Mouse (Mus musculus): ENCODE data around the gene Krt33a. TPM values are rescaled to one million over a fixed set of nuclear protein-coding genes. Genes with fewer than 3 reads are reported as not detected.

Krt33a gene
- polyA plus RNA-seq, 1 experiment from 2014 or later, result not detected

DNA sequence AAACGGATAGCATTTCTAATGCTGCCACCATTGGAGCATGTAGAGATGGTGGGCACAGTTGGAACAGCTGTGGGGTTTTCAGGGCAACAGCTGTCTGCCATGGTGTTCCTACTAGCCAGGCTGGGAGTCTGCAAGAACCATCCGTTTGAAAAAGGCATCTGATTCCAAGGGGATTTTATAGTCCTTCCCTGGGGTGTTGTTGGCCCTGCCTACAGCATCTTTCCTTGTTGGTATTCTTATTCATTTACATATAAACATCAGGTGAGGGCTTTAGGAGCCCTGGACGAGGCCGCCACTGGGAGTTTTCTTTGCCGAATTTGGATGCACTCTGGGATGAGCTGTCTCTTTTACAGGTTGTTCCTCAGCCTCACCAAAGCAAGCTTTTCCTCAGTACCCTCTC is 37.1 kb downstream of the Krt33a start, which contains the start of gene Krtap29-1:
Gene Krtap29-1 (minus strand): TSS at position 101 of the 400 bp plus-strand sequence.
- Histone ChIP-seq H3K9me3 (replicated peaks; ENCODE audit: control insufficient read depth, low read length) (no peaks in the 10 kb centered on the region), H3K27ac (ENCODE audit: low read depth, low read length) (no peak within 1 kb of the TSS), H3K4me1 (ENCODE audit: control insufficient read depth, insufficient read depth, low read length) (no peaks in the 10 kb centered on the region), H3K4me3 (ENCODE audit: low read depth, low read length) (no peak within 1 kb of the TSS), H3K9ac (ENCODE audit: low read length) (no peak within 1 kb of the TSS), H3K36me3 (ENCODE audit: control insufficient read depth, insufficient read depth, low read length) (no peaks in the 10 kb centered on the region), H3K27me3 (replicated peaks; ENCODE audit: control insufficient read depth, insufficient read depth, low read length) (no peaks in the 10 kb centered on the region), H3K4me2 (ENCODE audit: low read length) (no peak within 1 kb of the TSS)
- no peak for ATAC-seq
- 77% methylated on average over 5 of the region's 5 CpGs for WGBS
- no peak for DNase-seq (ENCODE audit: low spot score)

DNA sequence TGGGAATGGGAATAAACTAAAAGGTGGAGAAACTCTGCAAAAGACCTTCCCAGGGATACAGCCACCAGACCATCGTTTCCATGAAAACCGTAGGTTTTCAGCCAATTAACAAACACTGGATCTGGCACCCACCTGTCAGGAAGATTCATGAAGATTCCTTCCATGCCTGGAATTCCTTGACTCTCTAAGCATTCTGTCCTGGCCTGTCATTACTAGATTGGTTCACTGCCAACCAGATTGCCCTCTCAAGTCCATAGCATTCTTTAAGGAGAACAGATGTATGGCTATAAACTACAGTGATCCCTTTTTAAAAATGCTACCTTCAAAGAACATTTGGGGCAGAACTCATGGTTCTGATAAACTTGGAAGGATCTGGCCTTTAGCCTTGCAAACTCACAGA is 50.1 kb downstream of the Krt33a start:
- H3K9ac ChIP-seq (ENCODE audit: low read length), result no peak overlapping the region
- H3K4me3 ChIP-seq (ENCODE audit: low read depth, low read length), result no peak overlapping the region
- no peaks in the 10 kb centered on the region for H3K36me3 ChIP-seq (ENCODE audit: control insufficient read depth, insufficient read depth, low read length)
- DNase-seq (ENCODE audit: low spot score), result no peak
- no peaks in the 10 kb centered on the region for H3K27me3 ChIP-seq (replicated peaks; ENCODE audit: control insufficient read depth, insufficient read depth, low read length)
- WGBS, result 78% methylated on average over 2 of the region's 2 CpGs
- no peak overlapping the region for H3K27ac ChIP-seq (ENCODE audit: low read depth, low read length)
- ATAC-seq, result no peak
- no peaks in the 10 kb centered on the region for H3K4me1 ChIP-seq (ENCODE audit: control insufficient read depth, insufficient read depth, low read length)
- H3K4me2 ChIP-seq (ENCODE audit: low read length), result no peak overlapping the region
- H3K9me3 ChIP-seq (replicated peaks; ENCODE audit: control insufficient read depth, low read length), result no peaks in the 10 kb centered on the region

DNA sequence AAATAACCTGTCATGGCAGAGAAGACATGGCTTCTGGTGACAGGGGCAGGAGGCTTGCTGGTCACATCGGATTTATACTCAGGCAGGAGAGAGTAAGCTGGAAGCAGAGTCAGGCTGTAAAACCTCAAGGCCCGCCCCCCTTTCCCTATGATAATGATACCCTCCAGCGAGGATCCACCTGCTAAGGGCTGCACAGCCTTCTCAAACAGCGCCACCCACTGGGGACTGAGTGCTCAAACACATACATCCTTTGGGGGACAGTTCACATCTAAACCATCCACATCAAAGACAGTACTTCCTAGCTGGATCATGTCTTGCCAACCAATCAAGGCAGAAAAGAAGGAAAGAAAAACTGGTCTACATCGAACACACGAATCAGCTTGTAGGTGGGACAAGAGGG is 51.8 kb downstream of the Krt33a start:
- Histone ChIP-seq H3K4me2 (ENCODE audit: low read length) (no peak overlapping the region), H3K4me1 (ENCODE audit: control insufficient read depth, insufficient read depth, low read length) (no peaks in the 10 kb centered on the region), H3K36me3 (ENCODE audit: control insufficient read depth, insufficient read depth, low read length) (no peaks in the 10 kb centered on the region), H3K4me3 (ENCODE audit: low read depth, low read length) (no peak overlapping the region), H3K9me3 (replicated peaks; ENCODE audit: control insufficient read depth, low read length) (no peaks in the 10 kb centered on the region), H3K27me3 (replicated peaks; ENCODE audit: control insufficient read depth, insufficient read depth, low read length) (no peaks in the 10 kb centered on the region), H3K9ac (ENCODE audit: low read length) (no peak overlapping the region), H3K27ac (ENCODE audit: low read depth, low read length) (no peak overlapping the region)
- DNase-seq (ENCODE audit: low spot score), result no peak
- 47% methylated on average over 6 of the region's 6 CpGs for WGBS
- no peak for ATAC-seq

Other genes starting within 250 kb of the Krt33a start
- gene Gm11595, start 243.3 kb downstream of the Krt33a start, polyA plus RNA-seq (2014; fragmentation: Nextera tagmentation; extraction: Ambion mirVana), result not detected in 2 replicates
- not detected in 2 replicates for gene Krtap4-8, start 235.5 kb downstream of the Krt33a start, polyA plus RNA-seq (2014; fragmentation: Nextera tagmentation; extraction: Ambion mirVana)
- gene Krtap4-9, start 231.0 kb downstream of the Krt33a start, polyA plus RNA-seq (2014; fragmentation: Nextera tagmentation; extraction: Ambion mirVana), result not detected in 2 replicates
- gene Gm11596, start 222.7 kb downstream of the Krt33a start, polyA plus RNA-seq (2014; fragmentation: Nextera tagmentation; extraction: Ambion mirVana), result not detected in 2 replicates
- not detected in 2 replicates for gene Gm11569, start 217.3 kb downstream of the Krt33a start, polyA plus RNA-seq (2014; fragmentation: Nextera tagmentation; extraction: Ambion mirVana)
- not detected in 2 replicates for gene Gm11554, start 211.8 kb downstream of the Krt33a start, polyA plus RNA-seq (2014; fragmentation: Nextera tagmentation; extraction: Ambion mirVana)
- not detected in 2 replicates for gene Krtap4-13, start 206.3 kb downstream of the Krt33a start, polyA plus RNA-seq (2014; fragmentation: Nextera tagmentation; extraction: Ambion mirVana)
- gene Gm11564, start 200.5 kb downstream of the Krt33a start, polyA plus RNA-seq (2014; fragmentation: Nextera tagmentation; extraction: Ambion mirVana), result not detected in 2 replicates
- not detected in 2 replicates for gene 2300003K06Rik, start 178.1 kb downstream of the Krt33a start, polyA plus RNA-seq (2014; fragmentation: Nextera tagmentation; extraction: Ambion mirVana)
- gene Krtap4-16, start 164.6 kb downstream of the Krt33a start, polyA plus RNA-seq (2014; fragmentation: Nextera tagmentation; extraction: Ambion mirVana), result not detected in 2 replicates
- gene Gm11568, start 158.3 kb downstream of the Krt33a start, polyA plus RNA-seq (2014; fragmentation: Nextera tagmentation; extraction: Ambion mirVana), result not detected in 2 replicates
- gene Gm11559, start 151.7 kb downstream of the Krt33a start, polyA plus RNA-seq (2014; fragmentation: Nextera tagmentation; extraction: Ambion mirVana), result not detected in 2 replicates
- not detected in 2 replicates for gene Krtap9-1, start 142.8 kb downstream of the Krt33a start, polyA plus RNA-seq (2014; fragmentation: Nextera tagmentation; extraction: Ambion mirVana)
- not detected in 2 replicates for gene Gm11567, start 137.0 kb downstream of the Krt33a start, polyA plus RNA-seq (2014; fragmentation: Nextera tagmentation; extraction: Ambion mirVana)
- gene Krtap31-1, start 108.3 kb downstream of the Krt33a start, polyA plus RNA-seq (2014; fragmentation: Nextera tagmentation; extraction: Ambion mirVana), result not detected in 2 replicates
- gene Gm11565, start 101.5 kb downstream of the Krt33a start, polyA plus RNA-seq (2014; fragmentation: Nextera tagmentation; extraction: Ambion mirVana), result not detected in 2 replicates
- gene Krtap31-2, start 79.9 kb downstream of the Krt33a start, polyA plus RNA-seq (2014; fragmentation: Nextera tagmentation; extraction: Ambion mirVana), result not detected in 2 replicates
- not detected in 2 replicates for gene Krtap9-5, start 67.7 kb downstream of the Krt33a start, polyA plus RNA-seq (2014; fragmentation: Nextera tagmentation; extraction: Ambion mirVana)
- not detected in 2 replicates for gene Krtap29-1, start 37.2 kb downstream of the Krt33a start, polyA plus RNA-seq (2014; fragmentation: Nextera tagmentation; extraction: Ambion mirVana)
- gene Krtap16-1, start 29.6 kb downstream of the Krt33a start, polyA plus RNA-seq (2014; fragmentation: Nextera tagmentation; extraction: Ambion mirVana), result 0.09 TPM in 1 of 2 replicates, not detected in the other
- 0.30 TPM in 1 of 2 replicates, not detected in the other for gene Krtap17-1, start 22.2 kb downstream of the Krt33a start, polyA plus RNA-seq (2014; fragmentation: Nextera tagmentation; extraction: Ambion mirVana)
- gene Krt33b, start 13.7 kb upstream of the Krt33a start, polyA plus RNA-seq (2014; fragmentation: Nextera tagmentation; extraction: Ambion mirVana), result not detected in 2 replicates
- gene Krt34, start 25.3 kb upstream of the Krt33a start, polyA plus RNA-seq (2014; fragmentation: Nextera tagmentation; extraction: Ambion mirVana), result not detected in 2 replicates
- gene Krt31, start 34.3 kb upstream of the Krt33a start, polyA plus RNA-seq (2014; fragmentation: Nextera tagmentation; extraction: Ambion mirVana), result not detected in 2 replicates
- gene Krt32, start 72.0 kb upstream of the Krt33a start, polyA plus RNA-seq (2014; fragmentation: Nextera tagmentation; extraction: Ambion mirVana), result not detected in 2 replicates
- gene Krt35, start 80.0 kb upstream of the Krt33a start, polyA plus RNA-seq (2014; fragmentation: Nextera tagmentation; extraction: Ambion mirVana), result not detected in 2 replicates
- not detected in 2 replicates for gene Krt36, start 89.4 kb upstream of the Krt33a start, polyA plus RNA-seq (2014; fragmentation: Nextera tagmentation; extraction: Ambion mirVana)
- not detected in 2 replicates for gene Krt13, start 105.4 kb upstream of the Krt33a start, polyA plus RNA-seq (2014; fragmentation: Nextera tagmentation; extraction: Ambion mirVana)
- gene Krt15, start 119.7 kb upstream of the Krt33a start, polyA plus RNA-seq (2014; fragmentation: Nextera tagmentation; extraction: Ambion mirVana), result 0.17 and 0.22 TPM in 2 replicates
- 0.22 and 1.2 TPM in 2 replicates for gene Krt19, start 132.5 kb upstream of the Krt33a start, polyA plus RNA-seq (2014; fragmentation: Nextera tagmentation; extraction: Ambion mirVana)
- not detected in 2 replicates for gene Krt9, start 177.0 kb upstream of the Krt33a start, polyA plus RNA-seq (2014; fragmentation: Nextera tagmentation; extraction: Ambion mirVana)
- 0.20 TPM in 1 of 2 replicates, not detected in the other for gene Krt14, start 191.3 kb upstream of the Krt33a start, polyA plus RNA-seq (2014; fragmentation: Nextera tagmentation; extraction: Ambion mirVana)
- gene Krt16, start 232.7 kb upstream of the Krt33a start, polyA plus RNA-seq (2014; fragmentation: Nextera tagmentation; extraction: Ambion mirVana), result not detected in 2 replicates
- gene Krt17, start 244.8 kb upstream of the Krt33a start, polyA plus RNA-seq (2014; fragmentation: Nextera tagmentation; extraction: Ambion mirVana), result 0.14 and 0.23 TPM in 2 replicates